Comparison of ENCODE assay signal across 28 mouse cellular contexts in the genomic region with DNA sequence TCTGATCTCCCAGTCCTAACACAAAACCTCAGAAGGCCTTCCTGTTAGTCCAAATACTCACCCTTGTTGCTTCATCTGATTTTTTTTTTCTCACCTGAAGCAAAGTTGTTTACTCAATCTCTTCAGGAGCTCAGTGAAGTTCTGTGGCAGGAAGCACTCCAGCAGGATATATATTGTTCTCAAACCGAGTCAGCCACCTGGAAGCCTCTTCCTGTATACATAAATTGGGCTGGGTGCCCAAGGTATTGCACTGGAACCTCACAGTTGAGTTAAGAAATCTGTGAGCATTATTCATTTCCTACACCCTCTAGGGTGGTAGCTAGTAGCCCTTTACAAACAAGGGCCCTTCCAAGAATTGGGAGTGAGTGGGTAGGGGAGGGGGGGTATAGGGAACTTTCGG.
DNase-seq lines count a peak whose midpoint lies in the region; ATAC-seq and TF ChIP-seq lines count a peak whose summit lies in the region.
"Had no signal": no experiment of that assay in that cellular context is flagged by ENCODE, and none has a peak within 500 bp of the region (broad histone marks: within the 10 kb centered on the region; RNA-seq: fewer than 3 reads in every experiment).

No protein-coding gene starts in this region.

- no peak overlapping the region for H3K9ac ChIP-seq in embryonic facial prominence, embryonic 14.5 days (ENCODE audit: low read depth, low read length)
- H3K9ac ChIP-seq in lung, embryonic 14.5 days: no peak overlapping the region
- H3K9ac ChIP-seq in stomach, postnatal 0 days (ENCODE audit: low read length): no peak overlapping the region
- H3K9ac ChIP-seq: embryonic facial prominence, embryonic 13.5 days; forebrain, embryonic 13.5 days; hindbrain, embryonic 15.5 days; limb, embryonic 13.5 days; midbrain, embryonic 12.5 days; neural tube, embryonic 13.5 days had no signal

- no peaks in the 10 kb centered on the region for H3K9me3 ChIP-seq in embryonic facial prominence, embryonic 14.5 days (ENCODE audit: control insufficient read depth, low read length)
- H3K9me3 ChIP-seq in embryonic facial prominence, embryonic 10.5 days: no peaks in the 10 kb centered on the region
- H3K9me3 ChIP-seq in lung, embryonic 14.5 days (ENCODE audit: low read depth, low read length): no peaks in the 10 kb centered on the region
- H3K9me3 ChIP-seq in stomach, postnatal 0 days (ENCODE audit: control insufficient read depth, low read length): no peaks in the 10 kb centered on the region
- H3K9me3 ChIP-seq: embryonic facial prominence, embryonic 13.5 days; forebrain, embryonic 13.5 days; hindbrain, embryonic 10.5 days; hindbrain, embryonic 15.5 days; limb, embryonic 13.5 days; midbrain, embryonic 12.5 days; neural tube, embryonic 13.5 days had no signal

- 47% methylated on average over 2 of the region's 2 CpGs for WGBS in embryonic facial prominence, embryonic 14.5 days
- whole genome bisulfite sequencing in embryonic facial prominence, embryonic 10.5 days: 62% methylated on average over 2 of the region's 2 CpGs
- WGBS in lung, embryonic 14.5 days: 39% methylated on average over 2 of the region's 2 CpGs
- WGBS in stomach, postnatal 0 days: 22% methylated on average over 2 of the region's 2 CpGs

- TF ChIP-seq EP300 in stomach, postnatal 0 days (optimal IDR thresholded peaks at IDR 0.05): no peak

- no peak overlapping the region for H3K4me2 ChIP-seq in embryonic facial prominence, embryonic 14.5 days (ENCODE audit: low read depth, low read length)
- H3K4me2 ChIP-seq in lung, embryonic 14.5 days: no peak overlapping the region
- H3K4me2 ChIP-seq in stomach, postnatal 0 days (replicated peaks; ENCODE audit: low read depth): no peak overlapping the region
- H3K4me2 ChIP-seq: embryonic facial prominence, embryonic 13.5 days; forebrain, embryonic 13.5 days; hindbrain, embryonic 15.5 days; limb, embryonic 13.5 days; liver, embryonic 11.5 days; midbrain, embryonic 12.5 days; neural tube, embryonic 13.5 days had no signal

- H3K4me3 ChIP-seq in embryonic facial prominence, embryonic 14.5 days (ENCODE audit: low read depth, low read length): no peak overlapping the region
- no peak overlapping the region for H3K4me3 ChIP-seq in embryonic facial prominence, embryonic 10.5 days
- no peak overlapping the region for H3K4me3 ChIP-seq in lung, embryonic 14.5 days (ENCODE audit: low read depth, low read length)
- no peak overlapping the region for H3K4me3 ChIP-seq in stomach, postnatal 0 days (ENCODE audit: low read depth, low read length)
- H3K4me3 ChIP-seq: embryonic facial prominence, embryonic 13.5 days; erythroblast, embryonic 14.5 days; forebrain, embryonic 13.5 days; hindbrain, embryonic 10.5 days; hindbrain, embryonic 15.5 days; layer of hippocampus, adult 2 months; limb, embryonic 13.5 days; midbrain, embryonic 12.5 days; myocyte; neural tube, embryonic 13.5 days had no signal

- peak; percentile 17 for DNase-seq in embryonic facial prominence, embryonic 14.5 days (ENCODE audit: low spot score)
- DNase-seq in embryonic facial prominence, embryonic 10.5 days (ENCODE audit: low spot score): no peak
- DNase-seq in lung, embryonic 14.5 days: peak; percentile 61
- peak; percentile 27 for DNase-seq in lung, postnatal 14 days
- DNase-seq in stomach, postnatal 0 days (ENCODE audit: low spot score): no peak
- DNase-seq in adrenal gland, adult 18-20 months (ENCODE audit: low spot score in 2 of 2): no peak
- DNase-seq in spleen, adult 12 weeks (ENCODE audit: low spot score): no peak
- DNase-seq in kidney, adult 18-20 months: no peak
- DNase-seq: cerebellum, adult 11-12 months; cerebellum, adult 9-11 months; embryo, embryonic 11 days; heart, postnatal 14 days; kidney, adult 2 months; kidney, postnatal 36 days; thymus, postnatal 25 days had no signal

- no peak overlapping the region for H3K27ac ChIP-seq in embryonic facial prominence, embryonic 14.5 days (replicated peaks; ENCODE audit: low read depth, low read length)
- no peak overlapping the region for H3K27ac ChIP-seq in embryonic facial prominence, embryonic 10.5 days (replicated peaks)
- no peak overlapping the region for H3K27ac ChIP-seq in lung, embryonic 14.5 days (ENCODE audit: low read depth)
- no peak overlapping the region for H3K27ac ChIP-seq in stomach, postnatal 0 days (replicated peaks)
- H3K27ac ChIP-seq: embryonic facial prominence, embryonic 13.5 days; forebrain, embryonic 13.5 days; hindbrain, embryonic 10.5 days; hindbrain, embryonic 15.5 days; layer of hippocampus, adult 2 months; limb, embryonic 13.5 days; midbrain, embryonic 12.5 days; neural tube, embryonic 13.5 days had no signal

- H3K36me3 ChIP-seq in embryonic facial prominence, embryonic 14.5 days (ENCODE audit: control insufficient read depth, insufficient read depth, low read length): no peaks in the 10 kb centered on the region
- no peaks in the 10 kb centered on the region for H3K36me3 ChIP-seq in embryonic facial prominence, embryonic 10.5 days (replicated peaks)
- H3K36me3 ChIP-seq in lung, embryonic 14.5 days (ENCODE audit: insufficient read depth): no peaks in the 10 kb centered on the region
- no peaks in the 10 kb centered on the region for H3K36me3 ChIP-seq in stomach, postnatal 0 days (ENCODE audit: control insufficient read depth, insufficient read depth, low read length)
- H3K36me3 ChIP-seq: embryonic facial prominence, embryonic 13.5 days; hindbrain, embryonic 10.5 days; hindbrain, embryonic 15.5 days; limb, embryonic 13.5 days; midbrain, embryonic 12.5 days; neural tube, embryonic 13.5 days had no signal

- H3K4me1 ChIP-seq in embryonic facial prominence, embryonic 14.5 days (ENCODE audit: control insufficient read depth, insufficient read depth, low read length): no peaks in the 10 kb centered on the region
- peaks cover 14% of the 10 kb centered on the region for H3K4me1 ChIP-seq in embryonic facial prominence, embryonic 10.5 days
- no peaks in the 10 kb centered on the region for H3K4me1 ChIP-seq in lung, embryonic 14.5 days (ENCODE audit: insufficient read depth)
- H3K4me1 ChIP-seq in stomach, postnatal 0 days (replicated peaks; ENCODE audit: control insufficient read depth, insufficient read depth): no peaks in the 10 kb centered on the region
- H3K4me1 ChIP-seq: embryonic facial prominence, embryonic 13.5 days; forebrain, embryonic 13.5 days; hindbrain, embryonic 15.5 days; limb, embryonic 13.5 days; neural tube, embryonic 13.5 days had no signal

- TF ChIP-seq CTCF in lung, embryonic 14.5 days (IDR thresholded peaks at IDR 0.05; ENCODE audit: low read depth): no peak
- TF ChIP-seq CTCF in stomach, postnatal 0 days (IDR thresholded peaks at IDR 0.05; ENCODE audit: low read depth): no peak

- H3K27me3 ChIP-seq in embryonic facial prominence, embryonic 14.5 days (replicated peaks; ENCODE audit: control insufficient read depth, insufficient read depth, low read length): peaks cover 8% of the 10 kb centered on the region
- H3K27me3 ChIP-seq in embryonic facial prominence, embryonic 10.5 days (replicated peaks; ENCODE audit: low read depth, poor library complexity, severe bottlenecking): peaks cover 81% of the 10 kb centered on the region
- H3K27me3 ChIP-seq in lung, embryonic 14.5 days (ENCODE audit: insufficient read depth, low read length): no peaks in the 10 kb centered on the region
- H3K27me3 ChIP-seq in stomach, postnatal 0 days (ENCODE audit: control insufficient read depth, insufficient read depth, low read length): no peaks in the 10 kb centered on the region
- H3K27me3 ChIP-seq: CH12.LX had no signal

- no peak for ATAC-seq in embryonic facial prominence, embryonic 14.5 days (ENCODE audit: low read depth)
- peak; percentile 8; the same call in 1 of the 2 replicates for ATAC-seq in lung, embryonic 14.5 days (ENCODE audit: insufficient read depth)
- ATAC-seq in stomach, postnatal 0 days (ENCODE audit: low FRiP score, low TSS enrichment): peak; percentile 59; the same call in 1 of the 2 replicates
- ATAC-seq: forebrain, embryonic 13.5 days; inflammation-experienced regulatory T-cells, adult 6 months had no signal

Comparison
In these comparisons a context has a peak if more than half of its experiments do, and no peak if none do; other contexts are left out.
1. DNase-seq: peak in embryonic facial prominence, embryonic 14.5 days (single experiment), lung, embryonic 14.5 days (single experiment) and lung, postnatal 14 days (single experiment); none in embryonic facial prominence, embryonic 10.5 days (single experiment), stomach, postnatal 0 days (single experiment), adrenal gland, adult 18-20 months (0 of 2), spleen, adult 12 weeks (single experiment) and kidney, adult 18-20 months (single experiment).